Mouse (Mus musculus) lung, postnatal 0 days (tissue): ENCODE data around the gene Hnf4a. TPM values are rescaled to one million over a fixed set of nuclear protein-coding genes. Genes with fewer than 3 reads are reported as not detected.

Experiments used
- ATAC-seq: fragments of 200-750 bp; cut with Nextera tagmentation; 2 replicates; pipeline ENCODE4 v1.8.0; 2017; ENCODE audit warnings: moderate library complexity
- DNase-seq: peaks from one replicate; pipeline ENCODE4 v3.0.0-alpha.2; 2016; ENCODE audit warnings: low spot score
- H3K27ac ChIP-seq: fragments of 300-500 bp; sonication (generic); 2 replicates; pipeline ENCODE4 v1.5.1; 2014; ENCODE audit warnings: antibody characterized with exemption, mild to moderate bottlenecking, low read length, mixed read lengths
- H3K27me3 ChIP-seq: fragments of 300-500 bp; sonication (generic); replicated peaks from 2 replicates; pipeline ENCODE4 v1.6.1; 2014; ENCODE audit warnings: low read length, mixed read lengths; ENCODE audit not compliant: insufficient read depth
- H3K36me3 ChIP-seq: fragments of 300-500 bp; sonication (generic); 2 replicates; pipeline ENCODE4 v1.6.1; 2014; ENCODE audit warnings: low read length, mixed read lengths; ENCODE audit not compliant: insufficient read depth
- H3K4me1 ChIP-seq: fragments of 300-500 bp; sonication (generic); 2 replicates; pipeline ENCODE4 v1.6.1; 2014; ENCODE audit warnings: antibody characterized with exemption, low read depth, low read length, mixed read lengths; ENCODE audit not compliant: insufficient read depth
- H3K4me2 ChIP-seq: fragments of 300-500 bp; sonication (generic); replicated peaks from 2 replicates; pipeline ENCODE4 v1.6.1; 2014; ENCODE audit warnings: low read depth, mild to moderate bottlenecking, low read length, moderate library complexity, mixed read lengths
- H3K4me3 ChIP-seq: fragments of 300-500 bp; sonication (generic); 2 replicates; pipeline ENCODE4 v1.5.1; 2014; ENCODE audit warnings: low read depth, low read length
- H3K9ac ChIP-seq: fragments of 300-500 bp; sonication (generic); replicated peaks from 2 replicates; pipeline ENCODE4 v1.6.1; 2014; ENCODE audit warnings: low read depth, mild to moderate bottlenecking
- H3K9me3 ChIP-seq: fragments of 300-500 bp; sonication (generic); 2 replicates; pipeline ENCODE4 v1.6.1; 2016; ENCODE audit warnings: low read length, mixed read lengths
- CTCF ChIP-seq: IDR thresholded peaks from 2 replicates; pipeline ENCODE4 v1.5.1; 2016; ENCODE audit warnings: antibody characterized with exemption, mild to moderate bottlenecking
- EP300 ChIP-seq: IDR thresholded peaks from 2 replicates; pipeline ENCODE4 v1.6.1; 2016; ENCODE audit warnings: antibody characterized with exemption, mild to moderate bottlenecking, control low read depth
- WGBS: fragments of 180-500 bp; shearing (Covaris S2); extraction: QIAGEN DNeasy Blood & Tissue Kit; methylation state at CpG from one replicate; pipeline ENCODE4 v1.1.7; 2014; 5-methylcytosine and 5-hydroxymethylcytosine counted together
- polyA plus RNA-seq: library from polyadenylated mRNA; unstranded; fragments of >200 nt; fragmentation: Nextera tagmentation; extraction: Ambion mirVana; gene quantifications from 2 replicates; pipeline ENCODE4 v1.2.1, GENCODE M21; 2015

Hnf4a gene
- polyA plus RNA-seq, 1 experiment from 2014 or later, result 0.23 TPM

- Histone ChIP-seq H3K27ac (no peak overlapping the region), H3K27me3 (no peaks in the 10 kb centered on the region), H3K36me3 (peaks cover 10% of the 10 kb centered on the region; the same call in 1 of the 2 replicates), H3K4me1 (0 out of 2 replicates have a peak, but pooled peaks cover 3% of the 10 kb centered on the region), H3K4me3 (no peak overlapping the region), H3K4me2 (no peak overlapping the region), H3K9me3 (no peaks in the 10 kb centered on the region), H3K9ac (no peak overlapping the region)
- 87% methylated on average over 6 of the region's 6 CpGs for WGBS
- DNase-seq (no peak), ATAC-seq (no peak)
- TF ChIP-seq EP300, result no peak
Measured at GRCm38 (mm10) chr2:163468866-163469265, 37.7 kb upstream of the Hnf4a start.

- H3K27me3 ChIP-seq, result no peaks in the 10 kb centered on the region
- DNase-seq (no peak), ATAC-seq (no peak)
- no peak for TF ChIP-seq CTCF
- no peak overlapping the region for H3K9ac ChIP-seq
- H3K36me3 ChIP-seq, result peaks cover 10% of the 10 kb centered on the region; the same call in 1 of the 2 replicates
- H3K4me2 ChIP-seq, result no peak overlapping the region
- 0 out of 2 replicates have a peak, but pooled peaks cover 3% of the 10 kb centered on the region for H3K4me1 ChIP-seq
- no peaks in the 10 kb centered on the region for H3K9me3 ChIP-seq
- 94% methylated on average over 14 of the region's 15 CpGs for WGBS
- no peak overlapping the region for H3K27ac ChIP-seq
- H3K4me3 ChIP-seq, result no peak overlapping the region
Measured at GRCm38 (mm10) chr2:163469711-163470110, 36.9 kb upstream of the Hnf4a start.

GRCm38 (mm10) chr2:163471136-163471535 lies 35.5 kb upstream of the Hnf4a start:
- H3K9ac ChIP-seq, result peak overlapping the region; percentile 74; the same call in 1 of the 2 replicates
- DNase-seq (peak; percentile 30), ATAC-seq (no peak)
- H3K4me2 ChIP-seq, result peak overlapping the region; percentile 75
- no peaks in the 10 kb centered on the region for H3K27me3 ChIP-seq
- no peak overlapping the region; the same call in 1 of the 2 replicates for H3K4me3 ChIP-seq
- 0 out of 2 replicates have a peak, but pooled peaks cover 3% of the 10 kb centered on the region for H3K4me1 ChIP-seq
- TF ChIP-seq EP300 (no peak; the same call in 1 of the 2 replicates), CTCF (no peak)
- H3K36me3 ChIP-seq, result peaks cover 6% of the 10 kb centered on the region; the same call in 1 of the 2 replicates
- no peaks in the 10 kb centered on the region for H3K9me3 ChIP-seq
- 69% methylated on average over 3 of the region's 3 CpGs for WGBS
- H3K27ac ChIP-seq, result peak overlapping the region; percentile 16; the same call in 1 of the 2 replicates

- DNase-seq (peak; percentile 94), ATAC-seq (peak; percentile 62)
- no peaks in the 10 kb centered on the region for H3K9me3 ChIP-seq
- peak overlapping the region; percentile 57 for H3K4me3 ChIP-seq
- 2% methylated on average over 36 of the region's 36 CpGs for WGBS
- peaks cover 6% of the 10 kb centered on the region; the same call in 1 of the 2 replicates for H3K36me3 ChIP-seq
- H3K4me2 ChIP-seq, result peak overlapping the region; percentile 75
- TF ChIP-seq EP300 (peak; percentile 80), CTCF (no peak)
- 0 out of 2 replicates have a peak, but pooled peaks cover 3% of the 10 kb centered on the region for H3K4me1 ChIP-seq
- H3K27ac ChIP-seq, result peak overlapping the region; percentile 87
- H3K9ac ChIP-seq, result peak overlapping the region; percentile 74
- H3K27me3 ChIP-seq, result no peaks in the 10 kb centered on the region
Measured at GRCm38 (mm10) chr2:163471710-163472465, 34.7 kb upstream of the Hnf4a start.

GRCm38 (mm10) chr2:163472466-163472851 lies 34.1 kb upstream of the Hnf4a start, which contains the start of gene Fitm2:
Gene Fitm2 (minus strand): TSS chr2:163472629.
- ATAC-seq, result peak; percentile 94
- Histone ChIP-seq H3K9me3 (no peaks in the 10 kb centered on the region), H3K4me2 (peak within 1 kb of the TSS; percentile 75), H3K9ac (peak within 1 kb of the TSS; percentile 74), H3K27ac (peak within 1 kb of the TSS; percentile 87), H3K36me3 (peaks cover 6% of the 10 kb centered on the region; the same call in 1 of the 2 replicates), H3K27me3 (no peaks in the 10 kb centered on the region), H3K4me3 (peak within 1 kb of the TSS; percentile 57), H3K4me1 (peaks cover 3% of the 10 kb centered on the region; the same call in 1 of the 2 replicates)
- DNase-seq, result peak; percentile 96
- 2% methylated on average over 23 of the region's 30 CpGs for WGBS
- TF ChIP-seq CTCF (peak; percentile 100), EP300 (no peak)

- WGBS, result 55% methylated on average over 18 of the region's 18 CpGs
- Histone ChIP-seq H3K9me3 (no peaks in the 10 kb centered on the region), H3K9ac (no peak overlapping the region), H3K27me3 (no peaks in the 10 kb centered on the region; the same call in 1 of the 2 replicates), H3K4me3 (no peak overlapping the region), H3K4me2 (no peak overlapping the region), H3K4me1 (no peaks in the 10 kb centered on the region; the same call in 1 of the 2 replicates), H3K36me3 (no peaks in the 10 kb centered on the region), H3K27ac (no peak overlapping the region)
- TF ChIP-seq EP300 (no peak), CTCF (peak; percentile 59)
- no peak for ATAC-seq
- peak; percentile 27 for DNase-seq
Measured at GRCm38 (mm10) chr2:163480191-163480825, 26.3 kb upstream of the Hnf4a start.
